Mouse (Mus musculus): ENCODE results near the gene H2-Ke6. TPM values are rescaled to one million over a fixed set of nuclear protein-coding genes. Genes with fewer than 3 reads are reported as not detected.
A peak's percentile ranks its signal among the peaks of the same experiment; 100 is the strongest.

Gene H2-Ke6
- polyA plus RNA-seq, 2 experiments = 22.3 to 30.6 TPM

DNA sequence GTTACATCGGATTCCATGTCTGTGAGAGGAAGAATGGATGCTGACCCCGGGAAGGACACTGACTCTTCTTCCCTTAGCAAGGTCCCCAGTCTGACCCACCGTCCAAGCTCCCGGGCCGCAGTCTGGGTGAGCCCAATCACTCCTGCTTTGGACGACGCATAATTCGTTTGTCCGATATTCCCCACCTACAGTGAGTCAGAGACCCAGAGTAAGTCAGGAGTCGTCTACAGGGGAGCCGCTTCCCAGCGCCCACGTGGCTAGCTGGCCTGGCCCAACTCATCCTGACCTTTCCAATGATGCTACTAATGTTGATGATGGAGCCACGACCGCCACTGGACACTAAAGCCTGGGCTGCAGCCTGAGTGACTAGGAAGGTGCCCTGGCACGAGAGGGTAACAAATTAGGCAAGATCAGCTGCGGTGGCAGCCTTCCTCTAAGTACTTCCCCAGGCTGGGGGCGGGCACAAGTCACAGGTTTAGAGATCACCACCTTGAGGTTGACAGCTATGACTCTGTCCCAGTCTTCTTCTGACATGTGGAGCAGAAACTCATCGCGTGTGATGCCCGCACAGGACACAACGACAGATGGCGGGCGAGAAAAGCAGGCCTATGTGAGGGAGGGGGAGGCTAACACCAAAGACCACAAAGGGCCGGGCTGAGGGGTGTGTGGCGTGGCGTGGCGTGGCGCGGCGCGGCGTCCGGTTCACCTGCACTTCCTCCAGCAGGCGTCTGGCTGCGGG is 774 bp downstream of the H2-Ke6 start:
- H3K27ac ChIP-seq = peak overlapping the region; percentile 9; the same call in 1 of the 2 replicates
- H3K9me3 ChIP-seq (ENCODE audit: control insufficient read depth, low read length) = no peaks in the 10 kb centered on the region
- H3K9ac ChIP-seq (replicated peaks) = peak overlapping the region; percentile 66
- DNase-seq (ENCODE audit: low read depth in 3 of 3, low spot score in 3 of 3) (peak in 1 of 3 experiments; percentile 38), ATAC-seq (ENCODE audit: insufficient read depth) (no peak)
- H3K4me1 ChIP-seq (replicated peaks; ENCODE audit: control insufficient read depth in 2 of 2, insufficient read depth in 2 of 2, low read length in 1 of 2) = peaks cover 10 to 25% of the 10 kb centered on the region in 2 experiments
- H3K36me3 ChIP-seq (replicated peaks; ENCODE audit: control insufficient read depth, insufficient read depth, low read depth) = peaks cover 11% of the 10 kb centered on the region
- TF ChIP-seq EP300 (IDR thresholded peaks at IDR 0.05; ENCODE audit: low read depth) (no peak), CTCF (IDR thresholded peaks at IDR 0.05; ENCODE audit: low read depth) (no peak; the same call in 1 of the 2 replicates)
- 12% methylated on average over 36 of the region's 36 CpGs for WGBS (ENCODE audit: insufficient replicate concordance)
- H3K4me3 ChIP-seq (ENCODE audit: insufficient read depth in 1 of 2, low read depth in 2 of 2, low read length in 2 of 2) = peak overlapping the region; percentile 68 to 81
- H3K27me3 ChIP-seq (ENCODE audit: control insufficient read depth, insufficient read depth, low read length) = no peaks in the 10 kb centered on the region
- H3K4me2 ChIP-seq (ENCODE audit: low read depth) = peak overlapping the region; percentile 70

DNA sequence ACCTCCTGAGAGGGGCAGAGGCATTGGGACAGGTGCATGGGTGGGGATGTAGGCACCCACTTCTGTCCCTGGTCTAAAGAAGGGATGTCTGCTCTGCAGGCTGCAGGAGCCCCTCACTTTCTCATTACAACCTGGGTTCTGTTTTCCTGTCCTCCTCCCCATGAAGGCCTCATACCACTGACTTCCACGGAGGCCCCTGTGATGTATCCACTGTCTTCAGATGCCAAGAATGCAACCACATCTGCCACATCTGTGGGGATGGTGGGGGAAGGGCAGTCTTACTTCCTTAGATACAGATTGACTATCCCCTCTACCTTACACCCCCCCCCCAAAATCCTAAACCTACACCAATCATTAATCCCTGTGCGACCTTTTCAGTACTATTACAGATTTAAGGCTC is 1.6 kb downstream of the H2-Ke6 start:
- Histone ChIP-seq H3K9ac (replicated peaks) (no peak overlapping the region), H3K4me1 (replicated peaks; ENCODE audit: control insufficient read depth in 2 of 2, insufficient read depth in 2 of 2, low read length in 1 of 2) (peaks cover 10 to 25% of the 10 kb centered on the region in 2 experiments), H3K36me3 (replicated peaks; ENCODE audit: control insufficient read depth, insufficient read depth, low read depth) (peaks cover 11% of the 10 kb centered on the region), H3K9me3 (ENCODE audit: control insufficient read depth, low read length) (no peaks in the 10 kb centered on the region), H3K4me2 (ENCODE audit: low read depth) (no peak overlapping the region), H3K4me3 (ENCODE audit: insufficient read depth in 1 of 2, low read depth in 2 of 2, low read length in 2 of 2) (no peak overlapping the region), H3K27me3 (ENCODE audit: control insufficient read depth, insufficient read depth, low read length) (no peaks in the 10 kb centered on the region), H3K27ac (no peak overlapping the region)
- WGBS (ENCODE audit: insufficient replicate concordance) = 42% methylated on average over 2 of the region's 2 CpGs
- TF ChIP-seq EP300 (IDR thresholded peaks at IDR 0.05; ENCODE audit: low read depth) (no peak), CTCF (IDR thresholded peaks at IDR 0.05; ENCODE audit: low read depth) (no peak)
- ATAC-seq (ENCODE audit: insufficient read depth) = no peak
- no peak for DNase-seq (ENCODE audit: low read depth in 3 of 3, low spot score in 3 of 3)

DNA sequence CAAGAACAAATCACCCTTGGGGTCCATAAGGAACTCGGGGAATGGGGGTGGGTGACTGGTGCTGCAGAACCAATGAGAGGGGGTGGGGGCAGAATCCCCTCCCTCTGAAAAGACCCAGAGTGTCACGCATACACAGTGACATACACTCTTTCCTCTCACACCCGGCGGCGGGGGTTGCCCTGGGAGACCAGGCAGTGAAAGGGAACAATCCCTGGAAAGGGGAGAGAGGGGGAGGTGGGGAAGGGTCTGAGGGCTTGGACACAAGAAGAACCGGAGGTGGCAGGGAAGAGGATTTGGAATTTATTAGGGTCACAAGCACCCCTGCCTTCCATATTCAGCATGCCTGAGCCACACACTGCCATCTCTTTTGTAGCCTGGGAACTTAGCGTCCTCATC is 2.1 kb downstream of the H2-Ke6 start:
- 59% methylated on average over 7 of the region's 7 CpGs for WGBS (ENCODE audit: insufficient replicate concordance)
- no peak for TF ChIP-seq CTCF (IDR thresholded peaks at IDR 0.05; ENCODE audit: low read depth)
- no peak for TF ChIP-seq EP300 (IDR thresholded peaks at IDR 0.05; ENCODE audit: low read depth)
- peak overlapping the region; percentile 74 for H3K4me2 ChIP-seq (ENCODE audit: low read depth)
- no peak for DNase-seq (ENCODE audit: low read depth in 3 of 3, low spot score in 3 of 3)
- no peaks in the 10 kb centered on the region for H3K9me3 ChIP-seq (ENCODE audit: control insufficient read depth, low read length)
- no peaks in the 10 kb centered on the region for H3K27me3 ChIP-seq (ENCODE audit: control insufficient read depth, insufficient read depth, low read length)
- H3K4me1 ChIP-seq (replicated peaks; ENCODE audit: control insufficient read depth in 2 of 2, insufficient read depth in 2 of 2, low read length in 1 of 2) = peaks cover 10 to 23% of the 10 kb centered on the region in 2 experiments
- no peak overlapping the region for H3K27ac ChIP-seq
- no peak overlapping the region for H3K4me3 ChIP-seq (ENCODE audit: insufficient read depth in 1 of 2, low read depth in 2 of 2, low read length in 2 of 2)
- no peak overlapping the region for H3K9ac ChIP-seq (replicated peaks)
- no peak for ATAC-seq (ENCODE audit: insufficient read depth)
- peaks cover 11% of the 10 kb centered on the region for H3K36me3 ChIP-seq (replicated peaks; ENCODE audit: control insufficient read depth, insufficient read depth, low read depth)

DNA sequence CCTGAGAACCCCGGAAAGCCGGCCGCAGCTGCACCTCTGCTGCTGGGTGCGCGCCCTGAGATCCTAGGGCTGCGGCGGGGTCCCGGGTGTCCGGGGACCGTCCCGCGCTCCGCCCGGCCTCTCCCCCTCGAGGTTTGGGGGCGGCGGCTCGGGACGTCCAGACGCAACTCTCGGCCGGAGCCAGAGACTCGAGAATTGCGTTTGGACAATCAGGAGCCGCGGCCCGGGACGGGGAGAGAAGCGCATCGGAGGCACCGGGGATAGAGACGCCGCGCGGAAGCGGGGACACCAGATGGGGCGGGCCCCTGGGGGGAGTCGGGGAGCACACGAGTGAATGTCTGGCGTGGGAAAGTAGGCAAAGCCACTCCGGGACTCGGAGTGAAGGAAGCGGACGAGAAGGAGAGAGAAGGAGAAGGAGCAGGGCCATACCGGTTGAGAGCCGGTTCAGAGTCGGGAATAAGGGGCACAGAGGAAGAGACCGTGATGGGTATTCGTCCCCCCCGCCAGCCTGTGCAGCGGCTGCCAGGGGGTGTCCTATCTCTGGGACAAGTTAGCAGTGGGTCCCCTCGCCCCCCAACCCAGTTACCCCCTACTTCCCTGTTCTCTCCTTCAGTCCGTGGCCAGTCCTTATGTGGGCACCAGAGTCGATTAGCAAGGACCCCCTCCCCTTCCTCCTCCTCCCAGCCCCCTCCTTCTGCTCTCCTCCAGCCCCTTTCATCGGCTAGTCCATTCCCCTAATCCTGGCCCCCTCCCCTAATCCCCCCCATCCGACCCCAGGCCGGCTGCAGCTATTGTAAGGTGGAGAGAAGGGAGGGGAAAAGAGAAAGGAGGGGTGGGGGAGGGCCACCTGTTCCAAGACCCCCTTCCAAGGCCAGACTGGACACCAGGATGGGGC is 2.8 kb downstream of the H2-Ke6 start:
- DNase-seq (ENCODE audit: low read depth in 3 of 3, low spot score in 3 of 3) = no peak
- peak overlapping the region; percentile 74 for H3K4me2 ChIP-seq (ENCODE audit: low read depth)
- H3K27ac ChIP-seq = peak overlapping the region; percentile 26
- peak overlapping the region; percentile 88 for H3K9ac ChIP-seq (replicated peaks)
- H3K36me3 ChIP-seq (replicated peaks; ENCODE audit: control insufficient read depth, insufficient read depth, low read depth) = peaks cover 11% of the 10 kb centered on the region
- peaks cover 8 to 18% of the 10 kb centered on the region in 2 experiments for H3K4me1 ChIP-seq (replicated peaks; ENCODE audit: control insufficient read depth in 2 of 2, insufficient read depth in 2 of 2, low read length in 1 of 2)
- H3K9me3 ChIP-seq (ENCODE audit: control insufficient read depth, low read length) = no peaks in the 10 kb centered on the region
- H3K4me3 ChIP-seq (ENCODE audit: insufficient read depth in 1 of 2, low read depth in 2 of 2, low read length in 2 of 2) = peak overlapping the region; percentile 69 to 81
- WGBS (ENCODE audit: insufficient replicate concordance) = 1% methylated on average over 53 of the region's 57 CpGs
- no peaks in the 10 kb centered on the region for H3K27me3 ChIP-seq (ENCODE audit: control insufficient read depth, insufficient read depth, low read length)
- TF ChIP-seq EP300 (IDR thresholded peaks at IDR 0.05; ENCODE audit: low read depth) (no peak), CTCF (IDR thresholded peaks at IDR 0.05; ENCODE audit: low read depth) (no peak)
- ATAC-seq (ENCODE audit: insufficient read depth) = peak; percentile 9; the same call in 1 of the 2 replicates
